8 mouse cellular contexts compared by ENCODE assay signal in genomic region chr2:29858748-29859473, GRCm38 (mm10). TPM values are rescaled to one million over a fixed set of nuclear protein-coding genes. Genes with fewer than 3 reads are reported as not detected.
DNase-seq lines count a peak whose midpoint lies in the region; ATAC-seq and TF ChIP-seq lines count a peak whose summit lies in the region.

No protein-coding gene starts in this region.

- no peak overlapping the region for H3K4me2 ChIP-seq in forebrain, embryonic 11.5 days (ENCODE audit: low read depth, low read length, severe bottlenecking)
- no peak overlapping the region for H3K4me2 ChIP-seq in forebrain, embryonic 15.5 days (replicated peaks)
- H3K4me2 ChIP-seq in midbrain, postnatal 0 days (ENCODE audit: low read depth, low read length, poor library complexity, severe bottlenecking), result no peak overlapping the region

- no peak overlapping the region for H3K9ac ChIP-seq in forebrain, embryonic 11.5 days (ENCODE audit: low read length)
- no peak overlapping the region for H3K9ac ChIP-seq in forebrain, embryonic 15.5 days (replicated peaks)
- H3K9ac ChIP-seq in midbrain, postnatal 0 days (replicated peaks; ENCODE audit: low read length, poor library complexity, severe bottlenecking), result no peak overlapping the region

- peaks cover 8% of the 10 kb centered on the region for H3K27me3 ChIP-seq in forebrain, embryonic 11.5 days (ENCODE audit: control insufficient read depth, insufficient read depth, low read length)
- H3K27me3 ChIP-seq in forebrain, embryonic 15.5 days, result no peaks in the 10 kb centered on the region
- H3K27me3 ChIP-seq in midbrain, postnatal 0 days (ENCODE audit: insufficient read depth, low read length), result no peaks in the 10 kb centered on the region

- H3K36me3 ChIP-seq in forebrain, embryonic 11.5 days (ENCODE audit: control insufficient read depth, insufficient read depth, low read length), result no peaks in the 10 kb centered on the region
- H3K36me3 ChIP-seq in forebrain, embryonic 15.5 days, result no peaks in the 10 kb centered on the region
- H3K36me3 ChIP-seq in midbrain, postnatal 0 days (ENCODE audit: insufficient read depth, low read length), result no peaks in the 10 kb centered on the region

- ATAC-seq in forebrain, embryonic 11.5 days (replicated peaks; ENCODE audit: low FRiP score), result no peak
- no peak for ATAC-seq in forebrain, embryonic 15.5 days (replicated peaks)
- ATAC-seq in midbrain, postnatal 0 days (ENCODE audit: low FRiP score), result no peak

- peak; percentile 82 for DNase-seq in forebrain, embryonic 11.5 days (ENCODE audit: low spot score)
- peak; percentile 41 for DNase-seq in ovary, postnatal 14 days (ENCODE audit: low spot score)
- no peak for DNase-seq in ovary, postnatal 10 days (ENCODE audit: low spot score)
- DNase-seq in kidney, postnatal 25 days, result peak; percentile 39 to 47
- DNase-seq in midbrain, postnatal 0 days (ENCODE audit: low spot score), result peak; percentile 54
- no peak for DNase-seq in right cerebral cortex, postnatal 4 days

- 14% methylated on average over 5 of the region's 5 CpGs for WGBS in forebrain, embryonic 11.5 days
- 15% methylated on average over 5 of the region's 5 CpGs for WGBS in forebrain, embryonic 15.5 days
- WGBS in midbrain, postnatal 0 days, result 8% methylated on average over 5 of the region's 5 CpGs

- TF ChIP-seq CTCF in cortical plate, adult 2 months (IDR thresholded peaks at IDR 0.05; ENCODE audit: extremely low read depth, insufficient read depth, low read length), result peak; percentile 75
- peak; percentile 81 for TF ChIP-seq CTCF in midbrain, postnatal 0 days (IDR thresholded peaks at IDR 0.05)

- no peaks in the 10 kb centered on the region for H3K9me3 ChIP-seq in forebrain, embryonic 11.5 days (ENCODE audit: control insufficient read depth, low read length)
- H3K9me3 ChIP-seq in forebrain, embryonic 15.5 days, result no peaks in the 10 kb centered on the region
- no peaks in the 10 kb centered on the region for H3K9me3 ChIP-seq in midbrain, postnatal 0 days (ENCODE audit: low read length)

- TF ChIP-seq POLR2A in cortical plate, adult 2 months (IDR thresholded peaks at IDR 0.05; ENCODE audit: extremely low read depth, insufficient read depth, low read length), result no peak

- H3K4me1 ChIP-seq in forebrain, embryonic 11.5 days (replicated peaks; ENCODE audit: control insufficient read depth, insufficient read depth, low read length), result peaks cover 8% of the 10 kb centered on the region; the same call in 1 of the 2 replicates
- 0 out of 2 replicates have a peak, but pooled peaks cover 6% of the 10 kb centered on the region for H3K4me1 ChIP-seq in forebrain, embryonic 15.5 days
- no peaks in the 10 kb centered on the region for H3K4me1 ChIP-seq in cortical plate, adult 2 months (ENCODE audit: control insufficient read depth, insufficient read depth, low read length)
- H3K4me1 ChIP-seq in midbrain, postnatal 0 days (ENCODE audit: insufficient read depth, low read length), result no peaks in the 10 kb centered on the region

- H3K27ac ChIP-seq in forebrain, embryonic 11.5 days (ENCODE audit: low read depth, low read length), result no peak overlapping the region
- H3K27ac ChIP-seq in forebrain, embryonic 15.5 days (replicated peaks), result no peak overlapping the region
- no peak overlapping the region for H3K27ac ChIP-seq in cortical plate, adult 2 months (ENCODE audit: insufficient read depth, low read length)
- H3K27ac ChIP-seq in midbrain, postnatal 0 days (ENCODE audit: low read depth, low read length), result no peak overlapping the region

- H3K4me3 ChIP-seq in forebrain, embryonic 11.5 days (ENCODE audit: low read depth, low read length), result no peak overlapping the region
- H3K4me3 ChIP-seq in forebrain, embryonic 15.5 days, result no peak overlapping the region
- no peak overlapping the region for H3K4me3 ChIP-seq in cortical plate, adult 2 months (ENCODE audit: insufficient read depth, low read length)
- H3K4me3 ChIP-seq in midbrain, postnatal 0 days (ENCODE audit: low read depth, low read length), result no peak overlapping the region

RNA-seq across cellular contexts. Expression of gene Cercam, which starts 10.1 kb away (rescaled TPM):
- 13.3 and 14.1 TPM in 2 replicates for polyA plus RNA-seq in forebrain, embryonic 11.5 days (2014; fragmentation: Nextera tagmentation; extraction: Ambion mirVana)
- polyA plus RNA-seq in forebrain, embryonic 15.5 days (2015; fragmentation: Nextera tagmentation; extraction: Ambion mirVana), result 6.8 and 7.2 TPM in 2 replicates
- polyA plus RNA-seq in cortical plate, adult 2 months (2012; rRNA removed), result 18.4 and 21.0 TPM in 2 replicates
- 21.4 and 28.0 TPM in 2 replicates for total RNA-seq in midbrain, postnatal 0 days (2014; rRNA removed)
- 22.8 and 26.0 TPM in 2 replicates for polyA plus RNA-seq in midbrain, postnatal 0 days (2015; fragmentation: Nextera tagmentation; extraction: Ambion mirVana)

RNA-seq across cellular contexts. Expression of gene Odf2, which starts 30.1 kb away (rescaled TPM):
- 118 and 132 TPM in 2 replicates for polyA plus RNA-seq in forebrain, embryonic 11.5 days (2014; fragmentation: Nextera tagmentation; extraction: Ambion mirVana)
- 67.9 and 74.8 TPM in 2 replicates for polyA plus RNA-seq in forebrain, embryonic 15.5 days (2015; fragmentation: Nextera tagmentation; extraction: Ambion mirVana)
- polyA plus RNA-seq in cortical plate, adult 2 months (2012; rRNA removed), result 172 and 188 TPM in 2 replicates
- 77.0 and 102 TPM in 2 replicates for total RNA-seq in midbrain, postnatal 0 days (2014; rRNA removed)
- polyA plus RNA-seq in midbrain, postnatal 0 days (2015; fragmentation: Nextera tagmentation; extraction: Ambion mirVana), result 72.0 and 90.9 TPM in 2 replicates

RNA-seq across cellular contexts. Expression of gene Urm1, which starts 39.0 kb away (rescaled TPM):
- polyA plus RNA-seq in forebrain, embryonic 11.5 days (2014; fragmentation: Nextera tagmentation; extraction: Ambion mirVana), result 18.1 and 19.2 TPM in 2 replicates
- 19.2 and 21.2 TPM in 2 replicates for polyA plus RNA-seq in forebrain, embryonic 15.5 days (2015; fragmentation: Nextera tagmentation; extraction: Ambion mirVana)
- 68.6 and 75.0 TPM in 2 replicates for polyA plus RNA-seq in cortical plate, adult 2 months (2012; rRNA removed)
- total RNA-seq in midbrain, postnatal 0 days (2014; rRNA removed), result 66.9 and 73.5 TPM in 2 replicates
- 30.7 and 32.6 TPM in 2 replicates for polyA plus RNA-seq in midbrain, postnatal 0 days (2015; fragmentation: Nextera tagmentation; extraction: Ambion mirVana)

RNA-seq across cellular contexts. Expression of gene Slc27a4, which starts 56.5 kb away (rescaled TPM):
- polyA plus RNA-seq in forebrain, embryonic 11.5 days (2014; fragmentation: Nextera tagmentation; extraction: Ambion mirVana), result 11.9 and 13.9 TPM in 2 replicates
- 30.1 and 31.8 TPM in 2 replicates for polyA plus RNA-seq in forebrain, embryonic 15.5 days (2015; fragmentation: Nextera tagmentation; extraction: Ambion mirVana)
- 74.2 and 77.1 TPM in 2 replicates for polyA plus RNA-seq in cortical plate, adult 2 months (2012; rRNA removed)
- 111 and 128 TPM in 2 replicates for total RNA-seq in midbrain, postnatal 0 days (2014; rRNA removed)
- polyA plus RNA-seq in midbrain, postnatal 0 days (2015; fragmentation: Nextera tagmentation; extraction: Ambion mirVana), result 48.5 and 50.2 TPM in 2 replicates

Comparison
In these comparisons a context has a peak if more than half of its experiments do, and no peak if none do; other contexts are left out.
1. DNase-seq: peak in forebrain, embryonic 11.5 days (single experiment), ovary, postnatal 14 days (single experiment), kidney, postnatal 25 days (2 of 2) and midbrain, postnatal 0 days (single experiment); none in ovary, postnatal 10 days (single experiment) and right cerebral cortex, postnatal 4 days (single experiment).